Mouse (Mus musculus) cortical plate, adult 2 months (tissue): Measurements from ENCODE around the gene Zfp780b.
"Not testable (repeated sequence)": the region's sequence is repeated elsewhere in the genome, so short reads cannot be mapped to it uniquely, and the experiment has no call there.

ENCODE experiments used
- CTCF ChIP-seq: fragments of 200-500 bp; IDR thresholded peaks from 2 replicates; pipeline ENCODE4 v1.5.1; 2011; ENCODE audit warnings: mild to moderate bottlenecking, control low read depth, low read length; ENCODE audit not compliant: insufficient read depth; ENCODE audit errors: extremely low read depth
- POLR2A ChIP-seq: fragments of 200-500 bp; IDR thresholded peaks from 2 replicates; pipeline ENCODE4 v1.6.1; 2011; ENCODE audit warnings: mild to moderate bottlenecking, low read length, control low read depth; ENCODE audit not compliant: insufficient read depth; ENCODE audit errors: extremely low read depth

GRCm38 (mm10) chr7:27949451-27949850 is 29.5 kb downstream of the Zfp780b start:
- not testable (repeated sequence) for TF ChIP-seq CTCF, POLR2A
